Mouse (Mus musculus): ENCODE results near the gene 1700006A11Rik.
"Not testable (repeated sequence)": the region's sequence is repeated elsewhere in the genome, so short reads cannot be mapped to it uniquely, and the experiment has no call there.

Gene 1700006A11Rik

DNA sequence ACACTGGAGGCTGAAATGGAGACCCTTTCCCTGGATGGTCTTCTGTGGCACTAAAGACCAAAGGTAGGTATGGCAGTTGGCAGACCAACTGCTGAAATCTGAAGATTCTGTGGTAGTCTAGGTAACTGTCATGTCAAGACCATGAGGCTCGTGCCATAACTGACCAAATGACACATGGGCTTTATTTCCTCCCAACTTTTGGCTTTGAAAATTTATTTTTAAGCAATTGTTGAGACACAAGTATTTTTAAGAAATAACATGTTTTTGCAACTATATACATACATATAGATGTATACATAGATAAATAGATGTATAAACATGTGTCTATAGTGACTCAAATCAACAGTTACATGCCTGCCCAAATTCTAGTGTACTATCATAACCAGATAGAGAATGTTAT lies at the start of gene 1700006A11Rik:
TSS of gene 1700006A11Rik (minus strand) at position 101 of the 400 bp plus-strand sequence.
- no peak for DNase-seq (ENCODE audit: low read depth, low spot score)

DNA sequence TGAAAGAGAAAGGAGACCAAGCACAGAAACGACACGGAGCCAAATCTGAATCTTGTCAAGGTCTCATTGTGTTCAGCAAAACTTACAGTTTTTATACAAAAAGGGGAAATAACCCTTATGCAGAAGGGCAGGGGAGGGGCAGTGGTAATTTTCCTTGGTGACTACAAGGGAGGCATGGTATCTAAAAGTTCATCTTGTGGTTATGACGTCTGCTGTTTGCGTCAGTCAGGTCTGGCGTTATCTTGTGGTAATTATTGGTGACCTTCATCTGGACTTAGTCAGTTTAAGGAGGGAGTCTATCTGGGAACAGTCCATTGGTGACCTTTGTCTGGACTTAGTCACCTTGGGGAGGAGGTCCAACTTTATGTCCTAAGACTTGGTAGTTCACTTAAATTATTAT lies 48.5 kb upstream of the 1700006A11Rik start:
- DNase-seq (ENCODE audit: low read depth, low spot score): not testable (repeated sequence)

GRCm38 (mm10) chr3:124466102-124466730 lies 40.4 kb upstream of the 1700006A11Rik start:
- peak; percentile 9 for DNase-seq (ENCODE audit: low read depth, low spot score)

DNA sequence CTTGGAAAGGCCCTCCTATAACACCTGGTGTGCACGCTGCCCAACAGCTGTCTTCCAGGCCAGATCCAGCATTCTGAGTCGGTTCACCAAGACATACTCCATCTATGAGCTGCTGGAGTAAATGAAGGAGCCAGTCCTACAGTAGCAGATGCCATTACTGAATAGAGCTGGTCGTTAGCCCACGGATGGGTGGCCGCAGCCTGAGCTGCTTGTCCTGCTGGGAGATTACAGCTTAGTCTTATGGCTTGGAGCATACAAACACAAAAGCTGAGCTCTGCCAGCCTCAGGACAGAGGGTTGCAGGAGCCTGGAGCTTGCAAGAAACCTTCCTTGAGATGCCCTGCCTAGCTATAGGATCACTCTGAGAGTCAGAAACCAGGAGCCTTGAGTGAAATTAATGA lies 33.6 kb downstream of the 1700006A11Rik start:
- no peak for DNase-seq (ENCODE audit: low read depth, low spot score)

DNA sequence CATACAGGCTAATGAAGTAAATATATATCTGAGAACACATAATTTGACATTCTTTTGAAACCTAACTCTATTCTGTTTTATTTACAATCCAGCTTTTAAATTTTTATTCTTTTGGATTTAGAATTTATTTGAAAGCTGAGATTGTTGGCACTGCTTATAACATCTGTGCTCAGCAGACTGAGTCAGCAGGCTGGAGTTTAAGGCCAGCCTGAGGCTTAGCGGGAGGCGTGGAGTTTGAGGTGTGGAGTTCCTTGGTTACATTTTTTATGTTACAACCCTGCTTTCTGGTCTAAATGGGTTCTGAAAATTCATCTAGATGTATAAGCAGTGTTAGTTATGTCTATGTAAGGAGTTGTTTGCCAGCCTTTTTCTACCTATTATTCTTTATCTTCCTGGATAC lies 35.7 kb downstream of the 1700006A11Rik start:
- DNase-seq (ENCODE audit: low read depth, low spot score): peak; percentile 23

GRCm38 (mm10) chr3:124389650-124390049 lies 36.2 kb downstream of the 1700006A11Rik start:
- peak; percentile 39 for DNase-seq (ENCODE audit: low read depth, low spot score)

- DNase-seq (ENCODE audit: low read depth, low spot score): not testable (repeated sequence)
Measured at GRCm38 (mm10) chr3:124385377-124385776, 40.5 kb downstream of the 1700006A11Rik start.

DNA sequence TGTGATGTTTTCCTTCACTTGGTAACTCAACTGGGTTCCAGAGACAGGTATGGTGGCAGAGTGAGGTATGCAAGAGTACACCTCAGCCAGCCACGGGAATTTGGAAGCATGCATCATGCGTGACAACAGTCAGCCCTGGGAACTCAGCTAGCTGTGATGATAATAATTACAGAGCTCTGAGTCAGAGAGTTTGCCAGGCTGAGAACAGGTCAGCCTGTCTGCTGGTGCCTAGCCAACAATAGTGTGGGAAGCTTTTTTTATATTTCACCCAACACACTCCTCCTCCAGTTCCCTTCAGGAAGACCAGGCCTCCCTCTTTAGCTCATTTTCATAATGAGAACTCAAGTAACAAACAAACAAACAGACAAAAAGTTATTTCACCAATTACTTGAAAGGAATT lies 53.8 kb downstream of the 1700006A11Rik start:
- DNase-seq (ENCODE audit: low read depth, low spot score): peak; percentile 29

DNA sequence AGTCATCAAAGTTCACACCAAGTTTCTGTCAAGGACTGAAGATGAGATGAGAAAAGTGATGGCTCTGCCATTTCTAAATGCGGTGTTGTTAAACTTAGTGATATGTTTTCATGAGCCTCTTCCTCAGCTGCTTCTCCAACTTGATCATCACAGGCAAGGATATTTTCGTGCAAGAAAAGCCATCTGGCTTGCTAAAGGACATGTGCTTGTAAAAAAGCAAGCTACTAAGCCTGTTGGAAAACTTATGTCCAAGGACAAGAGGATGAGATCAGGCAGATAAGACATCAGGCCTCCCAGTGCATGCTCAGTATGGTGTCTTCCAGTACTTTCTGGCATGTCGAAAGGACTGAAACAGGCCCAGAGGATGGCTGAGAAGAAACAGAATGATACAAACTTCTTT lies 68.3 kb downstream of the 1700006A11Rik start:
- peak; percentile 70 for DNase-seq (ENCODE audit: low read depth, low spot score)
